Mouse (Mus musculus): ENCODE measurements at regions not wholly inside any gene's neighbourhood (a gene's known extent, or its start where the extent isn't known, plus 50 kb on each side); places are given as distances from the start of the nearest gene placed in this dataset.

DNA sequence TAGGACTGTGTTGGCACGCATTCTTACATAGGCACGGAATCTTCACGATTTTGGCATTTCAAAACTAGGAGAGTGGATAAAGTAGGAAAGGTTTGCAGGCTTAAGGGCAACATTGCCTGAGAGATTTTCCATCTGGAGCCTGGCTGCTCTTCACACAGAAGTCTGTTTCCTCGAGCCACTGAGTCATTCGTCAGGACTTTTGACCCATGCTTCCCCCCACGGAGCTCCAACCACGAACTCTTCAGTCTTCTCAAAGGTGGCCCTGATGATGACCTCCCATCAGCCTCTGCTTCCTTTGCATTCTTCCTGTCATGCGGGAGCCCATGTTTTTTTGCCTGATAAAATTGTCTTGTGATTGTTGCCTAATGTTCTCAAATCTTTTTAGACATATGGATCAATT, 365.5 kb upstream of the Slc35b3 start:
- Histone ChIP-seq H3K4me1 (ENCODE audit: control insufficient read depth, insufficient read depth, low read length) (no peaks in the 10 kb centered on the region), H3K9me3 (replicated peaks; ENCODE audit: control insufficient read depth, low read length) (no peaks in the 10 kb centered on the region), H3K36me3 (ENCODE audit: control insufficient read depth, insufficient read depth, low read length) (no peaks in the 10 kb centered on the region), H3K27ac (ENCODE audit: low read length) (no peak overlapping the region), H3K9ac (ENCODE audit: low read length) (no peak overlapping the region), H3K27me3 (ENCODE audit: control insufficient read depth, insufficient read depth, low read length) (no peaks in the 10 kb centered on the region), H3K4me3 (replicated peaks; ENCODE audit: low read length) (no peak overlapping the region), H3K4me2 (ENCODE audit: low read depth, low read length) (no peak overlapping the region)
- no peak for ATAC-seq (ENCODE audit: insufficient read depth, low FRiP score)
- WGBS: 47% methylated on average over 8 of the region's 8 CpGs

DNA sequence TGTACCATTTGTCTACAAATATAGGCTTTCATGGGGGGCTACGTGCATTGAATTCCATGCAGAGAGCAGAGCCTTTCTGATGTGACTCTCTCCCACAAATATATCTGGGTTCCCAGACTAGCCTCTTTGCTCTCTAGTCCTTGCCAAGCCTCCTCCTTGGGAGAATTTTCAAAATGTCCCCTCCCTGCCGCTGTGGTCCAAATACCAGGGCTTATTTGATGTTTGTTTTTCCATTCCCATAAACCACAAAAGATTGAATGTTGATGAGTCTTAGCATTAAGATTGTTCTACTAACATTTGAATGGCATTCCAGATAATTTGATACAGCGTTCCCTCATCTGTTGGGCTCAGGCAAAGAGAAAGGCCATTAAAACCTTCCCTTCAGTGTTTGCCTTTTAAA, 360.4 kb upstream of the Slc35b3 start:
- no peak for ATAC-seq (ENCODE audit: insufficient read depth, low FRiP score)
- Histone ChIP-seq H3K27me3 (ENCODE audit: control insufficient read depth, insufficient read depth, low read length) (no peaks in the 10 kb centered on the region), H3K27ac (ENCODE audit: low read length) (no peak overlapping the region), H3K9ac (ENCODE audit: low read length) (no peak overlapping the region), H3K36me3 (ENCODE audit: control insufficient read depth, insufficient read depth, low read length) (no peaks in the 10 kb centered on the region), H3K4me1 (ENCODE audit: control insufficient read depth, insufficient read depth, low read length) (no peaks in the 10 kb centered on the region), H3K4me3 (replicated peaks; ENCODE audit: low read length) (no peak overlapping the region), H3K4me2 (ENCODE audit: low read depth, low read length) (no peak overlapping the region), H3K9me3 (replicated peaks; ENCODE audit: control insufficient read depth, low read length) (no peaks in the 10 kb centered on the region)
- WGBS: 87% methylated on average over 3 of the region's 3 CpGs

DNA sequence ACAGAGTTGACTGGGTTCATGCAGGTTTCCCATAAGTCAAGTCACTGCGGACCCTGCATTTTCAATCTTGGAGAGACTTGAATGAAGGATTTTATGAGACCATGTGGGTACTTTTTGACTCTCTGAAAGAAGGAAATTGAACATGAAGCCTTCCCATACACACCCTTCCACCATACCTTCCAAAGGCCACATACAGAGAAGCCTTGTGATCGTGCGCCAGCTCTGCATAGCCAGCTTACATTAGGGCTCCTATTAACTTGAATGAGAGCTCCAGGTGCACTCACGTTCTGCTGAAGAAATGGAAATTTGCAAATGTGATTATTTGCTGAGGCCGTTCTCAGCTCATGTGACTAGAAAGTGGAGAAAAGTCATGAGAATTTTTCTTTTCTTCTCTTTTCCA, 349.1 kb upstream of the Slc35b3 start:
- Histone ChIP-seq H3K4me2 (ENCODE audit: low read depth, low read length) (no peak overlapping the region), H3K36me3 (ENCODE audit: control insufficient read depth, insufficient read depth, low read length) (no peaks in the 10 kb centered on the region), H3K27me3 (ENCODE audit: control insufficient read depth, insufficient read depth, low read length) (no peaks in the 10 kb centered on the region), H3K9ac (ENCODE audit: low read length) (no peak overlapping the region), H3K9me3 (replicated peaks; ENCODE audit: control insufficient read depth, low read length) (no peaks in the 10 kb centered on the region), H3K4me3 (replicated peaks; ENCODE audit: low read length) (no peak overlapping the region), H3K27ac (ENCODE audit: low read length) (no peak overlapping the region), H3K4me1 (ENCODE audit: control insufficient read depth, insufficient read depth, low read length) (no peaks in the 10 kb centered on the region)
- WGBS: 89% methylated on average over 5 of the region's 5 CpGs
- no peak for ATAC-seq (ENCODE audit: insufficient read depth, low FRiP score)

DNA sequence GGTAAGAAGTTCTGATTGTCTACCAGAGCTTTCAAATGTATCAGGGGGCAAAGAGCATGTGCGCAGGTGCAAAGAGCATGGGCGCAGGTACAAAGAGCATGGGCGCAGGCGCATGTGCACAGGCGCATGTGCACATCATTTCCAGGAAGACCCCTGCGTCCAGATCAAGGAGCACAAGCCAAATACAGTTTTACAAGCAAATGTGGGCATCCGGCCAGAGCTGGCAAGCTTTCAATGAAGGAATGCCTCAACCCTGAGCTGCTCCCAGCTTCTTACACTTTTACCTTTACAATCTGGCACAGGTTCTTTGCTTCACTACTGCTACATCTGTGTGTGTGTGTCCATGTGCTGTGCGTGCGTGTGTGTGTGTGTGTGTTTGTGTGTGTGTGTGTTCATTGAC, 347.2 kb upstream of the Slc35b3 start:
- Histone ChIP-seq H3K4me3 (replicated peaks; ENCODE audit: low read length) (no peak overlapping the region), H3K36me3 (ENCODE audit: control insufficient read depth, insufficient read depth, low read length) (no peaks in the 10 kb centered on the region), H3K4me2 (ENCODE audit: low read depth, low read length) (no peak overlapping the region), H3K27ac (ENCODE audit: low read length) (no peak overlapping the region), H3K27me3 (ENCODE audit: control insufficient read depth, insufficient read depth, low read length) (no peaks in the 10 kb centered on the region), H3K9ac (ENCODE audit: low read length) (no peak overlapping the region), H3K9me3 (replicated peaks; ENCODE audit: control insufficient read depth, low read length) (no peaks in the 10 kb centered on the region), H3K4me1 (ENCODE audit: control insufficient read depth, insufficient read depth, low read length) (no peaks in the 10 kb centered on the region)
- 86% methylated on average over 9 of the region's 9 CpGs for WGBS
- no peak for ATAC-seq (ENCODE audit: insufficient read depth, low FRiP score)

DNA sequence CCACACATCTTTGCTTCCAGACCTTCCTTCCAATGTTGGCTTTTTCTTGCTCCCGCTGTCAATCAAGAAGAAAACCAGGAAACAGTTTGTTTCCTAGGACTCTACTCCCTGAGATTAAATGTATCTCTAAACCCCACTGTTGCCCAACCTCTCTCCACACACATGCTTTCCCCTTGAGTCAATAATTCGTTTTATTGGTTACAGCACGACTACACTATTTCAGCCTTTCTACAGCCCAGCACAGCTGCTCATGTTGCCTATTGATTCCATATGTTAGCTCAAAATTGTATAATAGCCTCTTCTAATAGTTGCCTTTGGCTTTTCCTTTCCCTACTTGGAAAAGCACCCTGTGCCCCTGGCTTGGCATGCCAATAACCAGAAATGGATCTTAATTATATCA, 346.2 kb upstream of the Slc35b3 start:
- no peaks in the 10 kb centered on the region for H3K27me3 ChIP-seq (ENCODE audit: control insufficient read depth, insufficient read depth, low read length)
- no peaks in the 10 kb centered on the region for H3K36me3 ChIP-seq (ENCODE audit: control insufficient read depth, insufficient read depth, low read length)
- H3K27ac ChIP-seq (ENCODE audit: low read length): no peak overlapping the region
- H3K4me3 ChIP-seq (replicated peaks; ENCODE audit: low read length): no peak overlapping the region
- 69% methylated on average over 3 of the region's 3 CpGs for WGBS
- H3K4me2 ChIP-seq (ENCODE audit: low read depth, low read length): no peak overlapping the region
- no peak for ATAC-seq (ENCODE audit: insufficient read depth, low FRiP score)
- H3K9me3 ChIP-seq (replicated peaks; ENCODE audit: control insufficient read depth, low read length): no peaks in the 10 kb centered on the region
- H3K9ac ChIP-seq (ENCODE audit: low read length): no peak overlapping the region
- H3K4me1 ChIP-seq (ENCODE audit: control insufficient read depth, insufficient read depth, low read length): no peaks in the 10 kb centered on the region

DNA sequence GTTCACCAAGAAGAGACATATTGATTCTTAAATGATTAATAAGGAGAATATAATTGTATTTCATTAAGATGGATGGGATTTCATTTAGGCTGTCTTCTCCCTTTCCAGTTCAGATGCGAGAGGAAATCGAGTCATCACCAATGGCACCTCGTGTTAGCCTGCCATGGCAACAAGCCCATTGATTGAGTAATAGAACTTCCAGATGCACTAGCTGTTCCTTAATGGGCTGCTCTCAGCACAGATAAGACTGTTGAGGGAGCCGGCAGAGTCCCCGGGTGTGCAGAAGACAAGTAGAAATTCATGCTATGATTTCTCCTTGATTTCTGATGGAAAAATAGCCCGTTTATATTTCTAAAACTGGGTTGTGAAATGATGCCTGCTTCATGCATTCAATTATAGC, 336.5 kb upstream of the Slc35b3 start:
- no peak overlapping the region for H3K4me2 ChIP-seq (ENCODE audit: low read depth, low read length)
- ATAC-seq (ENCODE audit: insufficient read depth, low FRiP score): no peak
- WGBS: 81% methylated on average over 6 of the region's 6 CpGs
- H3K9me3 ChIP-seq (replicated peaks; ENCODE audit: control insufficient read depth, low read length): no peaks in the 10 kb centered on the region
- H3K27me3 ChIP-seq (ENCODE audit: control insufficient read depth, insufficient read depth, low read length): no peaks in the 10 kb centered on the region
- H3K27ac ChIP-seq (ENCODE audit: low read length): no peak overlapping the region
- no peak overlapping the region for H3K4me3 ChIP-seq (replicated peaks; ENCODE audit: low read length)
- no peaks in the 10 kb centered on the region for H3K36me3 ChIP-seq (ENCODE audit: control insufficient read depth, insufficient read depth, low read length)
- no peak overlapping the region for H3K9ac ChIP-seq (ENCODE audit: low read length)
- no peaks in the 10 kb centered on the region for H3K4me1 ChIP-seq (ENCODE audit: control insufficient read depth, insufficient read depth, low read length)

DNA sequence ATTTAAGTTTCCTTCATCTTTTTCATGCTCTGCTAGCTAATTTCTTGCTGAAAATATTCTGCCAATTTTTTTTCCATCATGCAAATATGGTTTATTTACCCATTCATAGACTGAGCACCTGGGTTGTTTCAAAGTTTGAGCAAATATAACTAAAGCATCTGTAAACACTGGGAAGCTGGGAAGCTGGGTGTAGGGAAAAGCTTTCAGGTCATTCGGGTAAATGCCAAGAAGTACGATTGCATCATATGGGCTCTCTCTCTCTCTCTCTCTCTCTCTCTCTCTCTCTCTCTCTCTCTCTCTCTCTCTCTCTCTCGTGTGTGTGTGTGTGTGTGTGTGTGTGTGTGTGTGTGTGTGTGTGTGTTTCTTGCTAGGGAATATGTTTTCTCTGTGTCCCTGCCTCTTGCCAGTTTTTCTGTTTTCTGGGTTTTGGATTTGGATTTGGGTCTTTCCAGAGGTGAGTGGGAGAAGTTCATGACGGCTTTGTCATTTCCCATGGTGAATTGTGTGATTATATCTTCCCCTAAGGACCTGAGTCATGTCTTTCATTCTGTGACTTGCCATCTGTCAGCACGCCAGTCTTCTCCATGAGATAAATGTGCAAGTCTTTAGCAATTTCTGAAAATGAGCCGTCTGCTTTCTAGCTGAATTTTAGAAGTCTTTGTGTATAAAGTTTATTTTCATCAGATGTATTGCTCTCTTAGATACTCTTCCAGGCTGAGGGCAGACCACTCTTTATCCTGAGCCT, 329.7 kb upstream of the Slc35b3 start:
- H3K27ac ChIP-seq (ENCODE audit: low read length): no peak overlapping the region
- no peak overlapping the region for H3K9ac ChIP-seq (ENCODE audit: low read length)
- no peaks in the 10 kb centered on the region for H3K9me3 ChIP-seq (replicated peaks; ENCODE audit: control insufficient read depth, low read length)
- H3K4me2 ChIP-seq (ENCODE audit: low read depth, low read length): no peak overlapping the region
- ATAC-seq (ENCODE audit: insufficient read depth, low FRiP score): no peak
- H3K4me3 ChIP-seq (replicated peaks; ENCODE audit: low read length): no peak overlapping the region
- whole genome bisulfite sequencing: 43% methylated on average over 5 of the region's 6 CpGs
- H3K27me3 ChIP-seq (ENCODE audit: control insufficient read depth, insufficient read depth, low read length): no peaks in the 10 kb centered on the region
- H3K4me1 ChIP-seq (ENCODE audit: control insufficient read depth, insufficient read depth, low read length): no peaks in the 10 kb centered on the region
- no peaks in the 10 kb centered on the region for H3K36me3 ChIP-seq (ENCODE audit: control insufficient read depth, insufficient read depth, low read length)

DNA sequence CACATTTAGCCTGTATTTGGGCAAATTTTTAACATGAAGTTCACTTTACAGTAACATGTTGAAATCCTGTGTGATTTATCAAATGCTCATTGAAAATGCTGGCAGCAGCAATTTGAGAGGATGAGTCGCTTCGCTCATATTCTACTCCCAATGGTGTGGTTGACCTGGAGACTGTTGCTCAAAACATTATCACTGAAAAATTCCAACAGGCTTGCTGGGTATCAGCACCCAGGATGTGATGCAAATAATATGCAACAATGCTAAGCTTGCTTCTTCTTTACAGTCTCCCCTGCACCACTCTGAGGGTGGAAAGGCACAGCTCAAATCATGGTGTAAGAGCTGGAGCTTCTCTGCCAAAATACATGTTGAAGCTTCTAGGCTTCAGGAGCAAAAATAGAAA, 321.6 kb upstream of the Slc35b3 start:
- no peak for ATAC-seq (ENCODE audit: insufficient read depth, low FRiP score)
- Histone ChIP-seq H3K4me3 (replicated peaks; ENCODE audit: low read length) (no peak overlapping the region), H3K9ac (ENCODE audit: low read length) (no peak overlapping the region), H3K9me3 (replicated peaks; ENCODE audit: control insufficient read depth, low read length) (no peaks in the 10 kb centered on the region), H3K27me3 (ENCODE audit: control insufficient read depth, insufficient read depth, low read length) (no peaks in the 10 kb centered on the region), H3K4me1 (ENCODE audit: control insufficient read depth, insufficient read depth, low read length) (no peaks in the 10 kb centered on the region), H3K27ac (ENCODE audit: low read length) (no peak overlapping the region), H3K4me2 (ENCODE audit: low read depth, low read length) (no peak overlapping the region), H3K36me3 (ENCODE audit: control insufficient read depth, insufficient read depth, low read length) (no peaks in the 10 kb centered on the region)
- 91% methylated on average over 2 of the region's 2 CpGs for WGBS

DNA sequence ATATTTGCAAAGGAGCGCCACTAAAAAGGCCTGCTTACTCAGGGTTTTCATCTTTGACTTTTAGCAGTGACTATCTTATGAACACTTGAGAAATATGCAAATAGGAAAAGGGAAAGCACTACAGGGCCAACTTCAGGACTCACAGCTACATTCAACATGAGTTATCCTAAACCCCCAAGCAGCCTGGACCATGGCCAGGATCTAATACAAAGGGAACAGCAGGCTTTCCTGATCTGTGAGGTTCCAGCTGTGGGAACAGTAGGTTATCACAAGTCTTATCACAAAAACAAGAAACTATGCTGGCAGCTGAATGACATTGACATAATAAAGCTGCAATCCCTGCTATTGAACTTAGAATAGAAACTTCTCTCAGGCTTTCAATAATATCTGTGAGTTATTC, 317.4 kb upstream of the Slc35b3 start:
- ATAC-seq (ENCODE audit: insufficient read depth, low FRiP score): no peak
- no peaks in the 10 kb centered on the region for H3K36me3 ChIP-seq (ENCODE audit: control insufficient read depth, insufficient read depth, low read length)
- 79% methylated on average over 1 of the region's 1 CpGs for WGBS

More for the DNA sequence above, 317.4 kb upstream of the Slc35b3 start:
- no peaks in the 10 kb centered on the region for H3K4me1 ChIP-seq (ENCODE audit: control insufficient read depth, insufficient read depth, low read length)
- no peaks in the 10 kb centered on the region for H3K27me3 ChIP-seq (ENCODE audit: control insufficient read depth, insufficient read depth, low read length)
- no peaks in the 10 kb centered on the region for H3K9me3 ChIP-seq (replicated peaks; ENCODE audit: control insufficient read depth, low read length)
- no peak overlapping the region for H3K4me2 ChIP-seq (ENCODE audit: low read depth, low read length)
- no peak overlapping the region for H3K4me3 ChIP-seq (replicated peaks; ENCODE audit: low read length)
- H3K9ac ChIP-seq (ENCODE audit: low read length): no peak overlapping the region
- H3K27ac ChIP-seq (ENCODE audit: low read length): no peak overlapping the region
